Mouse (Mus musculus) layer of hippocampus, postnatal 36 days (tissue): ENCODE measurements around the gene Hras. TPM values are rescaled to one million over a fixed set of nuclear protein-coding genes. Genes with fewer than 3 reads are reported as not detected.

Experiments
- DNase-seq, 2 experiments: peaks; one replicate each; pipeline ENCODE4 v3.0.0; 2022
- total RNA-seq, 2 experiments: library from RNA; stranded (reverse); gene quantifications; 2 replicates each; pipeline ENCODE4 v1.2.3; 2021

The Hras gene
- 100 to 1,000 TPM; 209 to 213 TPM for total RNA-seq

DNA sequence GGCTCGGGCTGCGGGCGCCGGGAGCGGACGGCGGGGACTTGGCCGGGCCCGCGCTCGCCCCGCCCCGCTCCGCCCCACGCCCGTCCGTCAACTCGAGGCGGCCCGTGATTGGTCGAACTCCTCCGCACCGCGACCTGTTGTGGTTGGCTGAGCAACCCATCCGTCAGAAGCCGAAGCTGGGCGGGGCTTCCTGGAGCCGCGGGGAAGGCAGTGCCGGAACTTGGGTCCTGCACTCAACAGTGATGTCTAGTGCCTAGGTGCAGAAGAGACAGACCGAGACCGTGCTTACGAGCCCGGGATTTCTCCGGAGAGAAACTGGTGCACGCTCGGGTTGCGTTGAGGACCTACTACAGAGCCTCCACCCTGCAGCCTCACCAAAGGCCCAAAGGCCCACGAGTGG lies at the start of gene Hras, which contains the start of gene Lrrc56:
TSS of gene Hras (minus strand) at position 58 of the 400 bp plus-strand sequence.
TSS of gene Lrrc56 (plus strand) at position 210 of the 400 bp plus-strand sequence.
- DNase-seq, result peak; percentile 97

DNA sequence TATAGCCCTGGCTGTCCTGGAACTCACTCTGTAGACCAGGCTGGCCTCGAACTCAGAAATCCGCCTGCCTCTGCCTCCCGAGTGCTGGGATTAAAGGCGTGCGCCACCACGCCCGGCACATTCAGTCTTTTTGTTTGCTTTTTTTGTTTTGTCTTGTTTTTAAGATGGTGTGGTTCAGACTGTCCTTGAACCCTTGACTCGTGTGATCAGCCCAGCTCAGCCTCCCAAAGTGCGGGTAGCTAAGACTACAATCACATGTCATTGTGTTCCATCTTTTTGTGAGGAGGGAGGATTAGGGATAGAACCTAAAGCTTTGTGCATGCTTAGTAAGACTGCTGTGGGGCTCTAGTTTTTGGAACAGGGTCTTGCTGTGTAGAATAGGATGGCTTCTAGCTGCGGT lies 37.7 kb upstream of the Hras start:
- no peak for DNase-seq

DNA sequence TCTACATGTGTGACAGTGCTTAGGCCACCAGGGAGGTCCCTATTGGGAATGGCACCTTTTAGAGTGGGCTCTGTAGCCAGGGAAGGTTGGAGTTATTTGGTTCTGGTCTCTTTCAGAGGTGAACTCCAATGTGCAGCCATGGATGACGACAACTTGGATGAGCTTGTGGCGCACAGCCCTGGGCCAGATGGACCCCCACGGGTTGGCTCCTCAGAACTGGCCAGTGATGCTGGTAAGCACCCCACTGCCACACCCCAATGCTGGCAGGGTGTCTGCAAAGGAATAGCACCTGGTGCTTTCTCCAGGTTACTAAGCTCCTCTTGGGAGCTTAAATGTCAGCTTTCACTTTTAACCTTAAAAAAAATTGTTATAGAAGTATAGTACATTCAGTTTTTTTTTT lies 37.3 kb upstream of the Hras start:
- DNase-seq, result no peak

DNA sequence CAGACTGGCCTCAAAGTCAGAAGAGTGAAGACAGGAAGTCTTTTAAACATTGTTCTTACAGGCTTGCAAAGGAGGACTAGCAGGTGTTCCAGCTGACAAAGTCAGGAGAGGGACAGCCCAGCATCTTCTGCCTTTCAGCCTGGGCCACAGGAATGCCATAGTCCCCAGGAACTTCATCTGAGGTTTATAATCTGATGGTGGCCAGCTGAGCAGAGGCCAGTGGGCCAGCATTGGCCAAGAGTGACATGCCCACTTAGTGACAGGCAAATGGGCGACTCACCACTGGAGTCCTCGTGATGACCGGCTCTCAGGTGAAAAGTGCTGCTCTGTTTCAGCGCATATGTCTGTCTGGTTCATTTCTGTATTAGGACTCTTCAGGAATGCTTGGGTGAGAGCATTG lies 36.8 kb upstream of the Hras start:
- DNase-seq, result no peak

DNA sequence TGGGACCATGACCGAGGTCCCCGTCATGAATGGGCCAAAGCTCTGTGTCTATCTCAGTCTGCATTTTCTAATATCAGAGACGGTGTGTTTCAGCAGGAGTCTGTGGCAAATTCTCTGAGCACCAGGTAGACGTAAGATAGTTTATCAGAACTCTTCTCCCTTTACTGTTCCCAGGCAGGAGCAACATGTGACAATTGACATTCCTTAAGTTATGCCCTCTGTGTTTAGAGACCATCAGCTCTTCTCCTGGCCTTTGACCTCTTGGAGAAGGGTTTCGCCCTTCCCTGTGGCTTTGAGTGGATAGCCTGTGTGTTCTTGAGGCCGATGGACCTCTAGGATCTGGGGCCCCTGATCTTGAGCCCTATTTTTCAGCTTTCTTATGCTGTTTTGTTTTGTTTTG lies 35.9 kb upstream of the Hras start:
- no peak for DNase-seq

DNA sequence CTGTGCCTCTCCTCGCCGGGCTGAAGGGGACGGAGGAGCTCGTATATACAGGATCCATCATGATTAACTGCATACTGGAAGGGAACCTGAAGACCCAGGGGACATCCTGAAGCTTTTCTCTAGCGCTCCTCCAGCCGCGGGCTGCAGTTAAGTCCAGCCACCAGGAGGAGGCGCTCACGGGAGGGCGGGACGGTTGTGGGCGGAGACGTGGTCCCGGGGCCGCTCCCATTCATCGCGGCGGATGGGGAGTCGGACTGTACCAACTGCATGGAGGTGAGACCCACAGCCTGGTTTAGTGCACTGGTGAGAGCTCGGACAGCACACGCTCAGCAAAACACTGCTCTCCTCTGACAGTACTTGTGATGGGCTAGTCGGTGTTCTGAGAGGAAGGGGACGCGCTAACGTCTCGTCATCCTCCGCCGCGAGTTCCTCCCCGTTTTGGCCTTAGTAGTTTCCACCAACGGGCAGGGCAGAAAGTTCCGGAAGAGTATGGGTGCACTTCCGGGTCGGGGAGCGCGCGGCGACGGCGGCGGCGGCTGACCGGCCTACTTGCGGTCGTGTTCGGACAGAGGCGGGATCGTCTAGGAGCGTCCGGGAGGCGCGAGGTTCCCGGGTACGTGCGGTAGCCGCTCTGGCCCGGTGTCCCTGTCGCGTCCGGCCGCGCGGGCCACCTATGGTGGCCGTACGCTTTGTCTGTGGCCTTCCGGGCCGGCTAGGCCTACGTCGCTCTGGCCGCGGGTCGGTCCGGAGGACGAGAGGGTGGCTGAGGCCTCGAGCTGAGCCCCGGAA lies 34.7 kb upstream of the Hras start, which contains the start of gene Phrf1:
TSS of gene Phrf1 (plus strand) at position 506 of the 789 bp plus-strand sequence.
- DNase-seq, result peak; percentile 90 to 93

DNA sequence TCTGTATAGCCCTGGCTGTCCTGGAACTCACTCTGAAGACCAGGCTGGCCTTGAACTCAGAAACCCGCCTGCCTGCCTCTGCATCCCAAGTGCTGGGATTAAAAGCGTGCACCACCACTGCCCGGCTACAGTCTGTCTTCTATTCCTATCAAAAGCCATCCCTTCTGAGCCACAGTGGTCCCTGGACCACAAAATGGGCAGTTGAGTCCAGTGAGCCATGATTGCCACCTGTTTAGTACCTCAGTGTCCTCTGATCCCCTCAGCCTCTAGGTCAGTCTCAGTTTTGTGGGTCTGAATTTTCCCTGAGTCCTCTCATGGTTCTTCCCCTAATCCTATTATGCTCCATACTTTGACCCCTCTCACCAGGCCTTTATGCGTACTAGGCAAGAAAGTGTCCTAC lies 34.0 kb upstream of the Hras start:
- no peak for DNase-seq

DNA sequence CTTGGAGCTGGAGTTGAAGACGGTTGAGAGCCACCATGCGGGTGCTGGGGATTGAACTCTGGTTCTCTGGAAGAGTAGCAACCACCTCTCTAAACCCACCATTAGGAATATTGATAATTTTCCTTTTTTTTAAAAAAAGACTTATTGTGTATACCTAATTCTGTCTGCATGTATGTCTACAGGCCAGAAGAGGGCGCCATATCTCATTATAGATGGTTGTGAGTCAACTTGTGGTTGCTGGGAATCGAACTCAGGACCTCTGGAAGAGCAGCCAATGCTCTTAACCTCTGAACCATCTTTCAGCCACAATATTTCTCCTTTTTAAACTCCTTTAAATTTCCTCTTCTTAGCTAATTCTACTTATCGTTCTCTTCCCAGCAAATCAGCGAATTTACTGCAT lies 32.7 kb upstream of the Hras start:
- DNase-seq, result no peak

DNA sequence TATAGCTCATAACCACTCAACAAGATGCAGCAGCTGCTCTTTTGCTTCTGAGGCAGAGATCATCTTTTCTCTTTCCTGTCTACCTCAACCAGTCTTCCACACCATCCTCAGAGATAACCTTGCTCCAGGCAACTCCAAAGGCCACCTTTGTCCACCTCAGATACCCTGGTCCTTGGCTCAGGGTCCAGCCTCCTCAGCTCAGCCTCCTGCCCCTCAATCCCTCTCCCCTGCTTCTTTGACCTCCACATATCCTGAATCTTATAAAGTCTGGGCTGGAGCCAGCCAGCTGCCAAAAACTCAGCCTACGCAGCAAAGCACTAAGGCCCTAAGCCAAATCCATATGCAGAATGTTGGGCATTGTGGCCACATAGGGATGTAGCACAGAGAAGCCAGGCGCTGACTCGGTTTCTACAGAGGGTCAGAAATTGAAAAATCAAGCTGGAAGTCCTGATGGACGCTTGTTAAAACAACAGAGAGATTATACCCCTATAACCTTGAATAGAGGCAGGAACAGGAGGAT lies 29.0 kb upstream of the Hras start:
- DNase-seq, result no peak

DNA sequence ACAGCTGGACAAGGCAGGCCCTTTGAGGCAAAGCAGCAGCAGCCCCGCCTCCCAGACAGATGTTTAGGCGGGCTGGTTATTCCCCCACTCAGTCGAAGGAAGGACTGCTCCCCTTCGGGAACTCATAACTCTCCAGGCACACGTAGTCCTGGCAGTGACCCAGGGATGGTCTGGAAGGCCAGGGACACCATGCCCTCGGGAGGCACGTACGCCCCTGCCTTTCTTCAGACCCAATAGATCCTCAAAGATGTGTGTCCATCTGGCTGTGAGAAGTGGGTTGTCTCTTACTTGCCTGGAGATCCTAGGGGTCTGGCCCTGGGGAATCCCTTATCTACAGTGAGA lies 28.3 kb upstream of the Hras start:
- no peak for DNase-seq

DNA sequence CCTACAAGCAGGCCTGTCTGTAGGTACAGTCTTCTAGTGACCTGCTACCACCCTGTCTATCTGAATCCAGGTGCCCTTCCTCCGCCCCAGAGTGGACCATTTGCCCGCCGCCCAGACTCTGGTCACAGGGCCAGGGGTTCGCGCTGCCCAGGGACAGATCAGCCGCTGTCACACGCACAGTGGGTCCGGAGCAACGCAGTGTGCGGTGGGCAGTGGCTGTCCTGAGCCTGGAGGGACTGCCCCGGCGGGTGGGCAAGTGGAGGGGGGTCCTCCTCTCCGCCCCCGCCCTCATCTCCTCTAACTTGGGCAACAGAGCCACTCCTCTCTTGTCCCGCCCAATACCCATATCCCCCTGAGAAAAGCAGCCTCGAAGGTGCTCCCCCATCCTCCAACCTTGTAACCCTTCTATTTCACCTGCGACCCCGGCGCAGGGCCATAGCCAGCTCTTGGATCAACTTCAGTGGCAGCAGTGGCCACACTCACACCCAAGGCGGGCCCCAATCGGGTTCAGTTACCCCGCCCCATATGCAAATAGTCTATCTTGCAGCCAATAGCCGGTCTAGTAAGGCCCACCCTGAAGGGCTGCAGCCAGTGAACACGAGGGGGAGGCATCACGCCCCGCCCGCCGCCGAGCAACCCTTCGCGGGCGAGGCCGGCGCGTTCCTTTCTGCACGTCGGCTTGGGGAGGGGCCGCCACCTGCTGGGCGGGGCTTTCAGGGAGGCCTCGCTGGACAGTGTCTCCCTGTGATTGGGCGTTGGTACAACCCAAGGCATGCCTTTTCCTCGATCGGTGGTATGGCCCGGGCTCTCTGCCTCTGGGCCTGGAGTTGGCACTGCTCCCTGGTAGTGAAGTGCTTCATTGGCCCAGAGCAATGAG lies 27.7 kb upstream of the Hras start:
- peak; percentile 90 to 92 for DNase-seq

DNA sequence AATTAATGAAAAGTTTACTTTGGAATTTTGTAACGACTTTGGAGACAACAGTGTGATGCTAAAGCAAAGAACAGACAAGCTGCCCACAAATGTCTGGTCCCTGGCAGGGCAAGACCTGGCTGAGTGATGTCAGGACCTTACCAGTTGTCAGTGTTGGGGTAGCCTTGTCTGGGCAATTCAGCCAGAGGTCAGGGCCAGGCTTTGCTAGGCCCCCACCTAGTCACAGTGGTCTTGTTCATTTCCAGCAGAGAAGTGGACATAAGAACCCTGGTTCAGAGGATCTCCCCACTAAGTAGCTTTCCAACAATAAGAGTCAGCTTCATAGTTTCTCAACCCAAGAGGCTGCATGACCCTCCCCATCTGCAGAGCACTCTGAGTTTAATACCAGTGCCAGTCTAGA lies 26.6 kb upstream of the Hras start:
- DNase-seq, result no peak

DNA sequence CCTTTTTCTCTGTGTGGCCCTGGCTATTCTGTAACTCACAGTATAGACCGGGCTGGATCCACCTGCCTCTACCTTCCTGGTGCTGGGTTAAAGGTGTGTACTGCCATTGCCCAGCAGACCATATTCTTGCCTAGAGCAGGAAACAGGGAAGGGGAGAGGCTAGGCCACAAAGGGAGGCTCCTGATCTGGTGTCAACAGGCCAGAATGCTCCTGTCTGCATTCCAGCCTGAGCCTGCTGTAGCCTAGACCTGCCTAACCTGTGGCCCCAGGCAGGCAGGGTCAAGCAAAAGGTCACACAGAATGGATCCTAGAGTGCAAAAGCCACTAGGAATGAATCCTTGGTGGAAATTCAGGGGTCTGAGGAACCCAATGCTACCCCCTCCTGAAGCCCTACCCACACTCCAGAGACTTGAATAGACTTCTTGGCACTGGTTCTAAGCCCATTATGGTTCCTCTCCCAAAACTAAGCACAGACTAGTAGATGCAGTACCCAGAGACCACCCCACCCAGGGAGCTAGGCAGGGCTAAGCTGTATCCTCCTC lies 25.8 kb upstream of the Hras start:
- DNase-seq, result no peak

DNA sequence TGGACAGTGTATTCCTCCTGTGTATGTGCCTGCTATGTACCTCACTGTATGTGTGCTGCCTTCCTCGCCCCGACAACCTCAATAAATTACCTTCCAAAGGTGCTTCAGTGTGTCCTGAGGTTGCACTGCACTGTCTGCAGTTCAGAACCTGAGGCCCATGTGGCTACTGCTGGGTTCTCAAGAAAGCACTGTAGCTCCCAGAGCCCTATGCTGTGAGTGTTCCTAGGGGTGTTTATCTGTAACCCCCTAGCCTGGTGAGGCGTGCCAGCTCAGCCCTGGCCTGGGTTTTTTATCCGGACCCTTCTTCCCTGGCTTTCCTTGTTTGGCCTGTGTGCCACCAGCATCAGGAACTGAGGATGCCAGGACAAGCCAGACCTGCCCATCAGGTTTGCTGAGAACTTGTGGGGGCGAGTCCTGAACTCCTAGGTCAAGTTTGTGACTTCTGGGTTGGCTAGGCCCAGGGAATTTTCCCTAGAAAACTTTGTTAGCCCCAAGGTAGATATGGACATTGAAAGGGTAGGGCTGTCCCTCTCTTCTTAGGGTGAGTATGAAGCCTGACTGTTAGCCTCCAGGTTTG lies 24.8 kb upstream of the Hras start:
- DNase-seq, result no peak

DNA sequence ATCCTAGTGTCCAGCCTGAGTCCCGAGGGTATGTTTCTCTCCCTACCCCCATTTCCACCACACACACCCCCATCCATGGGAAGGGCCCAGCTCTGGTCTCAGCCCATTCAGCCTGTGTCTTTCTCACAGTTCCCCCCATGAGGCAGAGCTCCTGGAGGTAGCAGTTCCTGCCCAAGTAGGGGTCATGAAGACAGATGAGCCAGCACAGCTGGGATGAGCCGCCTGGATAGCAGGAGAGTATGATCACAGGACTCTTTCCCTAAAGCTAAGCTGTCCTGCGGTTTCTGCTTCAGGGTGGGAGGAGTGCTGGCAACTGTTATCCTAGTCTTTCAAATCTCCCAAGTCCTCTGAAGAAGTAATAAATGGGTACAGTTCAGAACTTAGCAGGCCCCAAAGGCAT lies 24.3 kb upstream of the Hras start:
- no peak for DNase-seq

DNA sequence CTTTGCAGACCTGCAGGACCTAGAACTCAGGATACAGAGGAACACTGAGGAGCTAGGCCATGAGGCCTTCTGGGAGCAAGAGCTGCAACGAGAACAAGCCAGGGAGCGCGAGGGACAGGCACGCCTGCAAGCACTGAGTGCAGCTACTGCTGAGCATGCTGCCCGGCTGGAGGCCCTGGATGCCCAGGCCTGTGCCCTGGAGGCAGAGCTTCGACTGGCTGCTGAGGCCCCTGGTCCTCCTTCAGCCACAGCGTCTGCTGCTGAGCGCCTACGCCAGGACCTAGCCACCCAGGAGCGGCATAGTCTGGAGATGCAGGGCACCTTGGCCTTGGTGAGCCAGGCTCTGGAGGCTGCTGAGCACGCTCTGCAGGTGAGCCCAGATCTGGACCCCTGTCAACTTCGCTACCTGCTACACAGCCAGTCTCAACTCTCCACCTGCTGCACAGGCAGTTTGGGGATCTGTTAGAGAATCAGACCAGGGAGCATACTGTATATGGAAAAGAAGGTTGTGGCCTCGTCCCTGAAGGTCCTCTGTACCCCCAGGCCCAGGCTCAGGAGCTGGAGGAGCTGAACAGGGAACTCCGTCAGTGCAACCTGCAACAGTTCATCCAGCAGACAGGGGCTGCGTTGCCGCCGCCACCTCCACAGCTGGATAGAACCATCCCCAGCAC lies 23.7 kb upstream of the Hras start:
- DNase-seq, result no peak

DNA sequence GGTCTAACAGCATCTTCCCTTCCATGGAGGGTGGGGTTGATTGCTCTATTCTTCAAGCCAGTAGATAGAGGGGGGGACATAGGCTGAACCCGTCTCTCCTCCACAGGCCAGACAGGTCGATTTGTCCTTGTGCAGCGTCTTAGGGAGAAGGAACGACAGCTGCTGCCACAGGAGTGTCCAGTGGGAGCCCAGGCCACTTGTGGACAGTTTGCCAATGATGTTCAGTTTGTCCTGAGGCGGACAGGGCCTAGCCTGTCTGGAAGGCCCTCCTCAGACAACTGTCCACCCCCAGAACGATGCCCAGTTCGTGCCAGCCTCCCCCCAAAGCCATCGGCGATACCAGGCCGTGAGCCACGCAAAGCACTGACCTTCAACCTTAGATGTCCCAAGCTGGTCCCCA lies 23.1 kb upstream of the Hras start:
- DNase-seq, result no peak

DNA sequence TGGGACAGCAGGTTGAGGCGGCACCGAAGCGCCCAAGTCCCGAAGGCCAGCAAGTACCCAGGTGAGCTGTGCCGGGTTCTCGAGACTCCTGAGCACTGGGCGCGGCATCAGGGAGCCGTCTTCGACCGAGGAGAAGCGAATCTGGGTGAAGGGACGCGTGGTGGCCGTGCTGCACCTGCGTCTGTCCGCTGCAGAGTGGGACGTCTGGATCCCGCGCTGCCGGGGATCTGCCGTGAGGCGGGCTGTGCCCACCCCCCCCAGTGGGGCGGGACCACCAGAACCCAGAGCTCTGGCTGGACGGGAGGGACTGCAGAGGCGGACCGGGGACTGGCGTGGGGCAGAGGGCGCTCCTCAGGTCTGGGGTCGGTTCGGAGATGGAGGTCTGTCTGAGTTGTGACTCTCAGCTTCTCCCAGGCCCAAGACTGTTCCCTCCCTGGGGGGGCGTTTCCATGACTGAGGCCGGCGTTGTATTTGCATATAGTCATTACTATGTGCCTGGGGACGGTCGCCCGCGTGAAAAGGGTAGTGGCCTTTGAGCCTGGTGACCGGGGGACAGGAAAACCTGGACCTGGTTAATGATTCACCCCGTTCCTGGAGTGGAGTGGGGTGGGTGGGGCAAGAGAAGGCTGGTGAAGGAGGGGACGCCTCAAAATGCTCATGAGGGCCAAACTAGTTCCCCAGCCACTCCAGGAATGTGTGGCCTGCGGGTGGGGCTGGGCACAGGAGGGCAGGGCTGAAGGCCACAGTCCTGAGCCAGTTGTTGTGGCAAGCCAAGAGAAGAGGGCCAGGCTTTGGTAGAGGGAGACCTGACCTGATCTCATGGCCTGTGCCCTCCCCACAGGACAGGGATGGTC lies 22.3 kb upstream of the Hras start:
- DNase-seq, result no peak

DNA sequence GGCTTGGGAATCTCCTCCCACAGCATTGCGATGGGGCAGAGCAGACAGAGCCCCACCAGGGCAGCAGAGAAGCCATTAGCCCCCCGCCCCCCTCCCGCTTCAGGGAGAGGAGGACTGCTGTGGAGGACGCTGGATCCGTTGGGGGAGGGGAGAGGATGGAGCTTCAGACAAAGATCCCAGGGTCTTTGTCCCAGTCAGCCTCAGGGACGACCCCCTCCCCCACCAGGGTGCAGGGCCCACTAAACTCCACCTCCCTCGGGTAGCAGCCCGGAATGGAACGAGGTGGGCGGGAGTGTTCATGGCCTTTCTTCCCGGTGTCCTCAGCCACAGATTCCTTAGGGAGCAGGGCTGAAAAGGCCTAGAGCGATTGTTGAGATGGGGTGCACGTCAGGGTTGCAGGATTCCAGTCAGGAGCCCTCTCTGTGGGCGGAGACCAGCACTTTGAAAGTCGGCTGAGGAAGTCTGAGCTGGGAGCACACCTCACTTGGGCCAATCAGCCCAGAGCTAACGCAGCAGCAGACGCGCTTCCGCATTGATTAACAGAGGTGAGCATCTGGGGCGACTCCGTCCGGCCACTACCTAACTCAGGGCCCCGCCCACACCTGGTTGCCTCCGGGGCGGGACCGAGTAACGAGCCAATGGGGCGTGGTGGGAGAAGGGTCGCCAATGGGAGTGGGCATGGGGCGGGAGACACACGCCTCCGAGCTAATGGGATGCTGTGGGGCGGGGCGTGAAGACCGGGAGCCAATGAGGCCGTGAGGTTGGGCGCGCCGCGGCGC lies 21.5 kb upstream of the Hras start, which contains the start of gene Rassf7:
TSS of gene Rassf7 (plus strand) at position 760 of the 779 bp plus-strand sequence.
- peak; percentile 77 to 79 for DNase-seq

DNA sequence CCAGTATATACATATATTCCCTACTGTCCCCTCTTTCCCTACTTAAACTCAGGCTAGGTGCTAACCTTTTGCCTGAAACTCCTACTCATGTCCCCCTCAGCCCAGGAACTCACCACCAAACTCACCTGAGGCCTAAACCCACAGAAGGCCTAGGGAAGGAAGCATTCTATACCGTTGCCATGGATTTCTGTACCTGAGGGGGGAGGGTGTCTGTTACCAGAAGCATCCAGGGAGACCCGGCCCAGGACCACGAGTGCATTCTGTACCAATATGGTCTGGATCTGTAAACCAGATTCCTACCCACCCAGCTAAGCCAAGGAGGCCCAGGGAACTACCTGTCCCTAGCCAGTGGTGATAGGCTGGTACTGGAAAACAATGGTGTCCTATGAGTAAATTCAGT lies 20.5 kb upstream of the Hras start:
- DNase-seq, result no peak
